Mouse (Mus musculus): Measurements from ENCODE around the gene Sun2.

The Sun2 gene

GRCm38 (mm10) chr15:79684616-79685015 lies 57.7 kb downstream of the Sun2 start:
- no peak for DNase-seq

DNA sequence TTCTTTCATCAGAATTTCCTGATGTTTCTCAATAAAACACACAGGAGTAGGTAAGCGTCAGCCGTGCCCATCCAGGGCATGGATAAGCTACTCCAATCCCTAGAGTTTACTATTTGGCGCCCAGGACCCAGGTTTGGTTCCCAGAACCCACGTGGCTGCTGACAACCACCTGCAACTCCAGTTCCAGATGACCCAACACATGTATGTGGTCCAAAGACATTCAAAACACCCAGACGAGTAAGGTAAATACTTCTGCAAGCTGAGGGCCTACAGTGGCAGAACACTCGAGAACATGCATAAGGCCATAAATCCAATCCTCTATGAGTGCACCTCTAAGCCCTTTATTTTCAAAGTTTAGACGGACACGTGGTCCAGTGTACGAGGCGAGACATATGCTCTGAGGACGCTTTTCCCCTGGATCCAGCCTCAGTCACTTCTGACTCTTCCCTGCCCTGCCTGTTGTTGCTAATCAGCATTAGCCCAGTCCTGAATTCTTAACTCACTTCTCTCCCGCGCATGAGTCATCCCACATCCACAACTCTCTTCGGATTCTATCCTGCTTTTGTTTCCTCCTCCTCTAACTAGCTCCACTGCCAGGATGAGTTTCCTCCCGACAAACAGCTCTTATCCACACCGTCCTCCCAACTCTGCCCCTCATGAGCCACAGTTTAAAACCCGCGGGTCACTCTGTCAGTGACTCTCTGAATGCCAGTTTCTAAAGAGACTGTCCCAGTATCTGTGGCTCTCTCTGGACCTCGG lies 58.5 kb downstream of the Sun2 start:
- peak; percentile 38 for DNase-seq

DNA sequence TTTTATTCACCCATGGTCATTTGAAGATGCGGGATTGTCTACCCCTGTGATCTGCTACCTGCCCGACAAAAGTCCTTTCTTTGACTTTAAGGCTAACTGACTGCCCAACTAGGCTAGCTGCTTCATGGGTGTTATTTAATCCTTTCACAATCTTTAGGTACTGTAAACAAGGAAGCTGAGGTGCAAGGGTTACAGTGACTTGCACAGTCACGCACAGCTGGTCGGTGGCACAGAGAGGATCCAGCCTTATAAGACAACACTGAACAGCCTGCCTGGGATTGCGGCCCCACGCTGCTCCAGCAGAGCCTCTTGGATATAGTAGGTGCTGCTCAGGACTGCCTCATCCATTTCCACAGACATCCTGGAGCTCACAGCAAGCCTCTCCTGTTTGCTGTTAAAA lies 59.2 kb downstream of the Sun2 start:
- no peak for DNase-seq

- DNase-seq = no peak
Observed at GRCm38 (mm10) chr15:79681973-79682372, 60.4 kb downstream of the Sun2 start.

- DNase-seq = no peak
Observed at GRCm38 (mm10) chr15:79677936-79678335, 64.4 kb downstream of the Sun2 start.

All from right cerebral cortex, postnatal 25 days (tissue).